Mouse (Mus musculus): Measurements from ENCODE around the gene Hist1h4c. TPM values are rescaled to one million over a fixed set of nuclear protein-coding genes. Genes with fewer than 3 reads are reported as not detected.

The Hist1h4c gene
- polyA plus RNA-seq, 1 experiment, result 15.1 TPM

GRCm38 (mm10) chr13:23697491-23698299, 559 bp downstream of the Hist1h4c start:
- Histone ChIP-seq H3K4me3 (replicated peaks; ENCODE audit: control insufficient read depth, low read depth, low read length) (peak overlapping the region; percentile 62), H3K27ac (ENCODE audit: control insufficient read depth, insufficient read depth, low read depth, low read length, poor library complexity) (peak overlapping the region; percentile 95), H3K4me1 (ENCODE audit: control insufficient read depth, insufficient read depth, low read length) (no peaks in the 10 kb centered on the region; the same call in 1 of the 2 replicates)
- TF ChIP-seq POLR2A (IDR thresholded peaks at IDR 0.05; ENCODE audit: borderline replicate concordance, control insufficient read depth, low read depth, low read length) (no peak), CTCF (IDR thresholded peaks at IDR 0.05; ENCODE audit: control insufficient read depth, insufficient read depth, low read length) (peak; percentile 61)
- under 1% methylated on average over 32 of the region's 32 CpGs for WGBS

DNA sequence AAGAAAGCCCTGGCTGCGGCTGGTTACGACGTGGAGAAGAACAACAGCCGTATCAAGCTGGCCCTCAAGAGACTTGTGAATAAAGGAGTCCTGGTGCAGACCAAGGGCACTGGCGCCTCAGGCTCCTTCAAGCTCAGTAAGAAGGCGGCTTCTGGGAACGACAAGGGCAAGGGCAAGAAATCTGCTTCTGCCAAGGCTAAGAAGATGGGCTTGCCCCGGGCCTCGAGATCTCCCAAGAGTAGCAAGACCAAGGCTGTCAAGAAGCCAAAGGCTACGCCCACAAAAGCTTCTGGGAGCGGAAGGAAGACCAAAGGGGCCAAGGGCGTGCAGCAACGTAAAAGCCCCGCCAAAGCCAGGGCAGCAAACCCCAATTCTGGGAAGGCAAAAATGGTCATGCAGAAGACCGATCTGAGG, 2.2 kb downstream of the Hist1h4c start:
- no peak for TF ChIP-seq POLR2A (IDR thresholded peaks at IDR 0.05; ENCODE audit: borderline replicate concordance, control insufficient read depth, low read depth, low read length)
- no peak for TF ChIP-seq CTCF (IDR thresholded peaks at IDR 0.05; ENCODE audit: control insufficient read depth, insufficient read depth, low read length)
- H3K4me3 ChIP-seq (replicated peaks; ENCODE audit: control insufficient read depth, low read depth, low read length), result no peak overlapping the region
- 42% methylated on average over 15 of the region's 15 CpGs for WGBS
- H3K4me1 ChIP-seq (ENCODE audit: control insufficient read depth, insufficient read depth, low read length), result no peaks in the 10 kb centered on the region; the same call in 1 of the 2 replicates
- H3K27ac ChIP-seq (ENCODE audit: control insufficient read depth, insufficient read depth, low read depth, low read length, poor library complexity), result peak overlapping the region; percentile 14

- WGBS, result 70% methylated on average over 13 of the region's 13 CpGs
- Histone ChIP-seq H3K4me3 (replicated peaks; ENCODE audit: control insufficient read depth, low read depth, low read length) (no peak within 1 kb of the TSS), H3K4me1 (ENCODE audit: control insufficient read depth, insufficient read depth, low read length) (no peaks in the 10 kb centered on the region), H3K27ac (ENCODE audit: control insufficient read depth, insufficient read depth, low read depth, low read length, poor library complexity) (peak within 1 kb of the TSS; percentile 14)
- no peak for TF ChIP-seq POLR2A (IDR thresholded peaks at IDR 0.05; ENCODE audit: borderline replicate concordance, control insufficient read depth, low read depth, low read length)
These were observed 2.7 kb downstream of the Hist1h4c start, which contains the start of gene Hist1h1t for GRCm38 (mm10) chr13:23695514-23695913. Hist1h1t (plus strand) TSS chr13:23695814.

GRCm38 (mm10) chr13:23694956-23695355, 3.3 kb downstream of the Hist1h4c start:
- H3K27ac ChIP-seq (ENCODE audit: control insufficient read depth, insufficient read depth, low read depth, low read length, poor library complexity), result no peak overlapping the region

GRCm38 (mm10) chr13:23693856-23694440, 4.3 kb downstream of the Hist1h4c start:
- TF ChIP-seq CTCF (IDR thresholded peaks at IDR 0.05; ENCODE audit: control insufficient read depth, insufficient read depth, low read length) (no peak), POLR2A (IDR thresholded peaks at IDR 0.05; ENCODE audit: borderline replicate concordance, control insufficient read depth, low read depth, low read length) (no peak)
- H3K4me3 ChIP-seq (replicated peaks; ENCODE audit: control insufficient read depth, low read depth, low read length), result no peak overlapping the region
- H3K27ac ChIP-seq (ENCODE audit: control insufficient read depth, insufficient read depth, low read depth, low read length, poor library complexity), result no peak overlapping the region
- WGBS, result 83% methylated on average over 6 of the region's 6 CpGs
- peaks cover 1% of the 10 kb centered on the region; the same call in 1 of the 2 replicates for H3K4me1 ChIP-seq (ENCODE audit: control insufficient read depth, insufficient read depth, low read length)

More at GRCm38 (mm10) chr13:23694956-23695355, 3.3 kb downstream of the Hist1h4c start:
- Histone ChIP-seq H3K4me1 (ENCODE audit: control insufficient read depth, insufficient read depth, low read length) (no peaks in the 10 kb centered on the region), H3K4me3 (replicated peaks; ENCODE audit: control insufficient read depth, low read depth, low read length) (no peak overlapping the region)
- WGBS, result 85% methylated on average over 9 of the region's 9 CpGs
- no peak for TF ChIP-seq CTCF (IDR thresholded peaks at IDR 0.05; ENCODE audit: control insufficient read depth, insufficient read depth, low read length)
- TF ChIP-seq POLR2A (IDR thresholded peaks at IDR 0.05; ENCODE audit: borderline replicate concordance, control insufficient read depth, low read depth, low read length), result no peak

DNA sequence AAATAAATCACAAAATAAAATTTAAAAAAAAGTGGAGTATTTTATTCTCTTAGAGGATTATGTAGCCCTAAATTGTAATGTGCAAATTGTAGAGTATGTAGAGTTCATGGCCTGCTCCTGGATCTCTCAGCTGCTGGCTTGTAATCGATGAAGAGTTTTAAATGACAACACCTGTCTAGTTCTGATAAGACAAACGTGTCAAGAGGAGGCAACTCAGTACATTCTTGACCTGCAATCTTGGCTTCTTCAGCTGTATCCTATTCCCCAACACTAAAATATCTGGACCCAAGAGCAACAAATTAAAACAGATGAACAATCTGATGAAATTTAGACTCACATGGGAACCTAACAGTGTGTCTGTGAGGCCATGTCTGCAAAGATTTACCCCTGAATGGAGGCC, 8.8 kb downstream of the Hist1h4c start:
- peaks cover 1% of the 10 kb centered on the region; the same call in 1 of the 2 replicates for H3K4me1 ChIP-seq (ENCODE audit: control insufficient read depth, insufficient read depth, low read length)
- WGBS, result 64% methylated on average over 2 of the region's 2 CpGs
- no peak for TF ChIP-seq POLR2A (IDR thresholded peaks at IDR 0.05; ENCODE audit: borderline replicate concordance, control insufficient read depth, low read depth, low read length)
- no peak for TF ChIP-seq CTCF (IDR thresholded peaks at IDR 0.05; ENCODE audit: control insufficient read depth, insufficient read depth, low read length)
- no peak overlapping the region for H3K27ac ChIP-seq (ENCODE audit: control insufficient read depth, insufficient read depth, low read depth, low read length, poor library complexity)
- no peak overlapping the region for H3K4me3 ChIP-seq (replicated peaks; ENCODE audit: control insufficient read depth, low read depth, low read length)

- WGBS, result 84% methylated on average over 2 of the region's 2 CpGs
- TF ChIP-seq CTCF (IDR thresholded peaks at IDR 0.05; ENCODE audit: control insufficient read depth, insufficient read depth, low read length), result no peak
- no peak for TF ChIP-seq POLR2A (IDR thresholded peaks at IDR 0.05; ENCODE audit: borderline replicate concordance, control insufficient read depth, low read depth, low read length)
- Histone ChIP-seq H3K27ac (ENCODE audit: control insufficient read depth, insufficient read depth, low read depth, low read length, poor library complexity) (no peak overlapping the region), H3K4me1 (ENCODE audit: control insufficient read depth, insufficient read depth, low read length) (peaks cover 1% of the 10 kb centered on the region; the same call in 1 of the 2 replicates), H3K4me3 (replicated peaks; ENCODE audit: control insufficient read depth, low read depth, low read length) (no peak overlapping the region)
These were observed 9.3 kb downstream of the Hist1h4c start for GRCm38 (mm10) chr13:23688956-23689355.

DNA sequence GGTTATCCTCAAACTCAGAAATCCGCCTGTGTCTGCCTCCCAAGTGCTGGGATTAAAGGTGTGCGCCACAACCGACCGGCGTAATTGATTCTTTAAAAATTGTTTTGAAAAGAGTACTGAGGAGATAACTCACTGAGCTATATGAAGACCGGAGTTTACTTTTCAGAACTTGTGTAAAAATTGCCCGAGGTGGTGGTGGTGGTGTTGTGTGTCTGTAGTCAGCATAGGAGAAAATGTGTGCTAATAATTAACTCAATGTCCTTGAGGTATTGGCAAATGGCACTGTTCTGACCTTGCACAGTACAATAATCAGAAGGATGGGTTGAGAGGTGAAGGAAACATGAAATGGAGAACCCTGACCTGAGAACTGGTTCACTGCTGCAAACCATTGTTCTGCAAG, 10.3 kb downstream of the Hist1h4c start:
- 93% methylated on average over 7 of the region's 7 CpGs for whole genome bisulfite sequencing
- Histone ChIP-seq H3K27ac (ENCODE audit: control insufficient read depth, insufficient read depth, low read depth, low read length, poor library complexity) (no peak overlapping the region), H3K4me1 (ENCODE audit: control insufficient read depth, insufficient read depth, low read length) (peaks cover 1% of the 10 kb centered on the region; the same call in 1 of the 2 replicates), H3K4me3 (replicated peaks; ENCODE audit: control insufficient read depth, low read depth, low read length) (no peak overlapping the region)
- TF ChIP-seq CTCF (IDR thresholded peaks at IDR 0.05; ENCODE audit: control insufficient read depth, insufficient read depth, low read length), result no peak

Data from bone marrow, adult 2 months (tissue).